Mouse (Mus musculus): ENCODE data around the gene Uckl1.

Uckl1 gene

DNA sequence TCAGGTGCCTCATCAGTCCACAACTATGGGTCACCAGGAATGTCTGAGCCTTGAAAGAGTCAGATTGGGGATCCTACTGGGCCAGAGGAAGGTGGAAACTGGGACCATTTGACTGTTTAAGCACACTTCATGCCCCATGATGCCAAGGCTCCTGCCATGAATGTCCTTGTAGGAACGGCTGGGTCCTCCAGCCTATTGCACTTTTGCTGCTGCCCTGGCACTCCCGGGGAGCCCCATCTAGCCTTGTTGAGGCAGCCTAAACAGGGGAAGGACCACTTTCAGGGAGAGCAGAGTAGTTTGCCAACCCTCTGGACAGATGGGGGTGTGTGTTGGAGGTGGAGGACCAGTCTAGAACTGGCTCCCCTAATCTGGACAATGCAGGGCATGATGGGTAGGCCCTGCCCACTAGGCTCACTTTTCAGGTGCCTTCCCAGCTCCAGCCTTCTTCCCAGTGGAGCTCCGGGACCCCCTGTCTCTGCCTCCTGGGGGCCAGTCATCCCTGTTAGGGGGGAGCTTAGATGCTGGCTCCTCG is at the start of gene Uckl1:
Gene Uckl1, minus strand, starts transcription at position 482 of the 532 bp plus-strand sequence.
- peak in 1 of 2 experiments; percentile 6 for DNase-seq

DNA sequence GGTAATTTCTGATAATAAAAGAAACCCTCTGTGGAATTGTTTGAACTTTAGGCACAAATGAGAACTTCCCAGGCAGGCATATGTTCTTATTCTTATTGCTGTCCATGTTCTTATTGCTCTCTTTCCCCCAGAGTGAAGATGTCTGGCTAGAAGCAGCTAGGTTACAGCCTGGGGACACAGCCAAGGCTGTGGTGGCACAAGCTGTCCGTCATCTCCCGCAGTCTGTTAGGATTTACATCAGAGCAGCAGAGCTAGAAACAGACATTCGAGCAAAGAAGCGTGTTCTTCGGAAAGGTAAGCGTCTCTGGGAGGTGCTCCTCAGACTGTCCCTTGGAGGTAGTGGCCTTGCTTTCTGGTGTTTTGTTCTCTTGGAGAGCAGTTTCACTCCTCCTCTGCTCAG is 47.9 kb upstream of the Uckl1 start:
- peak; percentile 49 to 71 for DNase-seq

DNA sequence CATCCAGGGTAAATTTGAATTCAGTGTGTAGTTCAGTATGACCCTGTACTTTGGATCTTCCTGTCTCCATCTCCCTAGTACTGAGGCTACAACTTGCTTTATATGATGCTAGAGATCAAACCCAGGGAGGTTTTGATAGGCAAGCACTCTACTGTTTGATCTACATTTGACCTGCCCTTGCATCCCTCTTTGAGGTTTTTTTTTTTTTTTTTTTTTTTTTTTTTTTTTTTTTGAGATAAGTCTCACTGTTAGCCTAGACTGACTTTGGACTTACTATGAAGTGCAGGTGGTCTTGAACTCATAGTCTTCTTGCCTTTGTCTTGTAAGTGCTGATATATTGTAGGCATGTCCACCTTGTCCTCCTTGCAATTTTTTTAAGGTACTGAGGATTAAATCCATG is 43.8 kb upstream of the Uckl1 start:
- DNase-seq = no peak

DNA sequence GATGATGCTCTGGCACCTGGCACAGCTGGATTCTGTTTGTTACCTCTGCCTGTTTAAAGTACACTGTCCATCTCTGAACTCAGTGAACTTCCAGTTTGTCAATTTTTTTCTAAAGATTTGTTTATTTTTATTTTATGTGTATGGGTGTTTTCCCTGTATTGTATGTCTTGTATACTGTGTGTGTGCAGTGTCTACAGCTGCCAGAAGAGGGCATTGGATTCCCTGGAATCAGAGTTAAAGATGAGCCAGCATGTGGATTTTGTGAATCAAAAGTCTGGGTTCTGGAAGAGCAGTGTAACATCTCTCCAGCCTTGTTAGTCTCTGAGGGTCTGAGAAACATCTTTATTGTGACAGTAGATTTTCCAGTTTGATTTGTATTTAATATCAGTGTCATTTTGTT is 38.7 kb upstream of the Uckl1 start:
- DNase-seq = peak in 1 of 2 experiments; percentile 53

DNA sequence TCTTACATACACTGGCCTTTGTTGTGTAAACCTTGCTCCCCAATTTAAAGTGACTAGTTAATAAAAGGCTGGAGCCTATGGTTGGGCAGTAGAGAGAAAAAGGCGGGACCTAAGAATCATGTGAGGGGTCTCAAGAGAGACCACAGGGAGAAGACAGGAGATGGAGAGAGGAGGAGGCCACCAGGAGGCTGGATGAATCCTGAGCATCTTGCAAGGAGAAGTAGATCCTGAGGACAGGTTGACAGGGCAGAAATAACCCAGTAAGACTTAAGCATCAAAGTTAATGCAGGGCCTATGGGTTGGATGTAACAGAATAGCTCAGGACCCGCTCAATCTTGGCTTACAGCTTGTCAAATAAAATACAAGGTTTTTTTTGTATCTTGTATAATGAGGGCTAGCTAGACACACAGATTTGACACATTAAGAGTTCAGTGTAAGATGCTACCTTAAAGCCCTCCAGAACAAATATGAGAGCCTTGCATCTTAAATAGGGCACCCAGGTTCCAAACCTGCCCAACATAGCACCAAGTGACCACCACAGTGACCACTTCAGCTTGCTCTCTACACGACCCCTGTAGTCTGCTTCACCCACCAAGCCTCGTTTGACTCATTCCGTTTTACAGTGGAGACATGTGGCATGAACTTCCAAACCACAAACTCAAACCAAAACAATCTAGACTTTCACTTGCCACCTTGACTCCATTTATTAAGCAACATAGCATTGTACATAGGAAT is 34.2 kb upstream of the Uckl1 start:
- DNase-seq = no peak

DNA sequence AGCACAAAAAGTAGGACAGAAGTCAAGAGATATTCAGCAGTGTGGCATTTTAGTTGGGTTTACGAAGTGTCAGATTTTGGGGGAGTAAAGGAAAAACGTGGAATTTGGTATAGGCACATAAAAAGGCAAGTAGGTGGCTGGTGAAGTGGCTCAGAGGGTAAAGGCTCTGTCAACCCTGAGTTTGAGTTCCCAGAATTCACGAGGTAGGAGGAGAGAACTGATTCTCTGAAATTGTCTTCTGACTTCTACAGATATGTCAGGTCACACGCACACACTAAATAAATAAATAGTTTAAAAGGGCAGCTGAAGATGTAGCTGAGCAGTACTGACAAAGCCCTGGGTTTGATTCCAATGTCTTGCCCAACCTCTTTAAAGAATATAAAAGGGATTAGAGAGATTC is 17.7 kb upstream of the Uckl1 start:
- no peak for DNase-seq

DNA sequence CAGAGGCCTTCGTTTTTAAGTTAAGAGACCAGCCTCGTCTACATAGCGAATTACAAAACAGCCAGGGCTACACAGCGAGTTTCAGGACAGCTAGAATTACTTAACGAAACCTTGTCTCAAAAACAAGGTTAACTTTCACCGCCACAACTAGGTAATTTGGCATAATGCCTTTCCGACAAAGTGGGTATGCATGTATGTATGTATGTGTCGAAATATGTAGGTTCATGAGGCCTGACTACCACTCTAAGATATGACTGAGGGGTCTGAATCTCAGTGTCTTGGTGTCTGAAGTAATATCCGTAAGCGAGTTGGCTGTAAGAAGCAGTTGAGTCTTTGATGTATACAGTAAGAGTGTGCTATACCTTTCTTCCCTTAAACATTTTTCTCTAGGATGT is 17.1 kb upstream of the Uckl1 start:
- DNase-seq = no peak

DNA sequence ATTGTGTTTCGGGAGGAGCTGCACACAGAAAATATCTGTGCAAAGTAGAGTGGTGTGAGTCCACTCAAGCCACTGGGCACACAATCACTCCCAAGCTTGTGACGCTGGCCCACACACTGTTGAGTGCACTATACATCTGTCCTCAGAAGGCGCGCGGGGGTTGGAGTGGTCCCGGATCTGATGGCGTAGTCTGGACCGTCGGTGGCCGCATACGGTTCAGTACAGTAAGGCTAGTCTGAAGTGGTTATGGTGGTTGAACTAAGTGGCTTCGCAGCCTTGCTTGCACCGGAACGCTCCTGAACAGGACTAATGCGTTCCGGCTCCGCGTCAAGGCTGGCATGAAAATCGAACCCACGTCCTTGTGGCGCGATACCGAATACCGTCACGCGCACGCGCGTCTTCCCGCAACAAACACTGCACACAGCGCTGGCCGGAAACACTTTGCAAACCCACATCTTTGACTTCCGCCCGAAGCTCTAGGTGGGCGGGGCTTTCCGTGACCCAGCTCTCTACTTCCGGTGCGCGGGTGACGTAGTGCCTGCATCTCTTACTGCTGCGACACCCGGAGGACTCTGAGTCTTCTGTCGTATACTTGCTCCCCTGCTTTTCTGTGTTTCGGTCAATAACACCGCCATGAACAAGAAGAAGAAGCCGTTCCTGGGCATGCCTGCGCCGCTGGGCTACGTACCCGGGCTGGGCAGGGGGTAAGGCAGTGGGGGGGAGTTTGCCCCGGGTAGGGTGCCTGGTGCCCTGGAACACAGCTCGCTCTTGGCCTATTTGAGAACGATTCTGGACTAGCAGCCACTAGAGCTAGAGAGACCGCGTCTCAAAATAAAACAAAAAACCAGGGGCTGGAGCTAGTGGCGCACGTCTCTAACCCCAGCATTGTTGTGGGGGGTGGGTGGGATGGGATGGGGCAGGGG is 16.4 kb upstream of the Uckl1 start:
- DNase-seq = peak; percentile 97 to 98

DNA sequence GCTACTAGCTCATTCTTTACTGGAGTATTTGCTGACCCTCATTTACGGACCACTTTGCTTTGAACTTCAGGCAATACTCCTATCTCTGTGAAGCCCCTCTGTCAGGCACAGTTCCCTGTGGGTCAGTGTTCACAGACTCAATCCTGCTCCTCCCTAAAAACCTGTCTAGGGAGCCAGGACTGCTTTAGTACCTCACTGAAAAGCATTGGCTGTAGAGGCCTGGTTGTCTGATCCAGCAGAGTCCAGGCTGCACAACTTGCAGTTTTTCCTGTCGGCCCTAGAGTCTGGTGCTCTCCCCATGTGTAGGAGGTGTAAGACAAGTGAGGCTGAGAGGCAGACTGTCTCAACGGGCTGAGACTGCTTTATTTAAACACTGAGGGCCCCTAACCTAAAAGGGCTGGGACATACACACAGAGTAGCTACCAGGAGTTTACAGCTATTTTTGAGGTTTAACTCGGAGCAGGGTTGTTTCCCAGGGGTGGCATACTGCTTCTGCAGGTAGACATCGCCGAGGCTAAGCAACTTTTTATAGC is 15.6 kb upstream of the Uckl1 start:
- DNase-seq = no peak

DNA sequence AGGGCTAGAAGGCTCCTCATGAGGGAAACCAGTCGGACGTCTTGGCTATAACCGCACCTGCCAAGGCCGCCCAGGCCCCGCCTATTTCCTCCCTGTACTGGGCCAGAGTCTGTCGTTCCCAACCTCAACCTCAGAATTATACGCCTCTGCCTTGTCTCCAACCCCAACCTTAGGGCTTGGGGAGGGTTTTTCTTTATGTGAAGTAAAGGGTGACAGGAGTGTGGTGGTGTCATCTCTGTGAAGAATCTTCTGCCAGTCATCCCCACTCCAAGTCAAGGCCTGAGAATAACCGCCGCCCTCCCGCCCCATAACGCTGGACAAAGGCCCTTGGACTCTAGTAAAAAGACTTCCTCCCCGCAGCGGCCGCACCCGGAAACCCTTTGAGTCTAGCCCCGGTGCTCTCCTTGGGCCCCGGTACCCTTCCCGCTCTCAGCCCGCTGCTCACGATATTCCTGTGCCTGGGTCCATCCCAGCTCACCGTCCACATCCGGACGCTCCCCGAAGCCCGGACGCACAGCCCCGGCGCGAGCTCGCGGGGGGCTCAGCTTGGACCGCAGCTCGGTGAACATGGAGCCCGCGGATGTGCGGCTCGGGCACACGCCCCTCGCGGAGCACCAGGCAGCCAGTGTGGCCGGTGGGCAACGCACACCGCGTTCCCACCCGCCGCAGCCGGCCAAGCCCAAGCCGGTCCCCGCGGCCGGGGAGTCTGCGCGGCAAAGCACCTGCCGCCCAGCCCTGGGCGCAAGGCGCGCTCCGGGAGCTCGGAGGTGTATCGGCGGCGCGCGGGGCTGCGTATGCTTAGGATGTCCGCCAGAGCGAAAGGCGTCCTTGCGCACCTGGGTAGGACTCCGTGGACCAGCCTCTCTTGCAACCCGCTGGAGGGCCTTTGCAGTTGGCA is 14.0 kb upstream of the Uckl1 start, which contains the start of gene Samd10:
Gene Samd10, minus strand, starts transcription at position 759 of the 898 bp plus-strand sequence.
- DNase-seq = peak; percentile 87 to 88

DNA sequence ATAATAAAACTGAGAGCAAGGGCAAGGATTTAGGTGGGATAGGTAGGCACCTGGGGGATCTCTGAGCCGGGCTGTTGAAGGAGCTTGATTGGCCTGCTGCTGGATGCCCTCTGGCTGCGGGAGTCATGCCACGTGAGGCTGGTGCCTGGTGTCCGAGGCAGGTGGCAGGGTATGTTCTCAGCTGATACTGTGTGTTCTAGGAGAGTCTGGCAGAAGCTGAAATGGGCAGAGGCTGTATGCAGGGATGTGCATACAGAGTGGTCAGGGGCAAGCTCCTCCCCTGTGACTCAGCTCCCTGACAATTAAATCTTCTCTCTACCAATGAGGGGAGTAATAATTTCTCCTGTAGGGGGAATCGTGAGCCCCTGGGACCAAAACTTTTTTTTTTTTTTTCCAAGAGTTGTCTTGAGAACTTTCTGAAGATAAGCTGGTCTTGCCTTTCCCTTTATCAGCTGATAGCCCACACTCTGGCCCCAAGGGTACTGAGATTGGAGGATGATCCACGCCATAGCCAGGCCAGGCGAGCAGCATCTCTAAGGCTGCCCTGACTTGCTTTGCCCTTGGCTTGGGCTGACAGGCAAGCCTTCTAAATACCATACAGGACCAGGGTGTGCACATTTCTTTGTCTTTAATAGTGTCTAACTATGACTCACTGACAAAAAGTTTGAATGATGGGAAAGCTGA is 12.8 kb upstream of the Uckl1 start:
- DNase-seq = peak; percentile 21 to 35

DNA sequence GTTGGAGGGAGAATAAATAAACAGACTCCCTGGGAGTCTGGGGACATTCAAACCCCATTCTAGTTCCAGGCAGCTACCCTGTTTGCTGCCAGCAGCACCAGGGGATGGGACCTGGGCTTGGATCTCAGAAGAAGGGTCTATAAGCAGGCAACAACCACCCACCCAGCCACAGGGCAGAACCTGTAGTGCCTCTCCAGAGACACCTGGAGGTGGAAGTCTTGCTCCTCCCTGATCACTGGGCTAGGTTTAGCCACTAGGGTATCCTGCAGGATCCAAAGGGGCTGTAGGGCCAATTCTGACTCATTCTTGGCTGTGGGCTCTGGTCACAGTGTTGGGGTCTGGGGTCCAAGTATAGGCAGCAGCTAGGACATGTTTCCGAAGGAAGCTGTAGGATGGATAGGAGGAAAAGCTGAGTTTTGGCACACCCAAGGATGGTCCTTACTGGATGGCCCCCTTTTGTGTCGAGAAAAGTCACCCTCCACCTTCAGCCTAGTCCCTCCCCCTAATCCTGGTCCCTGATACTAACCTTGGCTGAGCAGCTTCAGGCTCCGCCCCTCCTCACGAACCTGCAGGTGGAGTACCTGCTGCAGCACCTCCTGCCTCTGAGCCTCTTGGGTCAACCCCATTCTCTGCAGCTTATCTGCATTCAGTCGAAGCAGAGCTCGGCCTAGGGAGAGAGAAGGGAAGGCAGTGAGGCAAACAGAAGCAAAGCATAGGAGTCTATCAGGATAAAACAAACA is 11.7 kb upstream of the Uckl1 start:
- peak; percentile 18 to 25 for DNase-seq

DNA sequence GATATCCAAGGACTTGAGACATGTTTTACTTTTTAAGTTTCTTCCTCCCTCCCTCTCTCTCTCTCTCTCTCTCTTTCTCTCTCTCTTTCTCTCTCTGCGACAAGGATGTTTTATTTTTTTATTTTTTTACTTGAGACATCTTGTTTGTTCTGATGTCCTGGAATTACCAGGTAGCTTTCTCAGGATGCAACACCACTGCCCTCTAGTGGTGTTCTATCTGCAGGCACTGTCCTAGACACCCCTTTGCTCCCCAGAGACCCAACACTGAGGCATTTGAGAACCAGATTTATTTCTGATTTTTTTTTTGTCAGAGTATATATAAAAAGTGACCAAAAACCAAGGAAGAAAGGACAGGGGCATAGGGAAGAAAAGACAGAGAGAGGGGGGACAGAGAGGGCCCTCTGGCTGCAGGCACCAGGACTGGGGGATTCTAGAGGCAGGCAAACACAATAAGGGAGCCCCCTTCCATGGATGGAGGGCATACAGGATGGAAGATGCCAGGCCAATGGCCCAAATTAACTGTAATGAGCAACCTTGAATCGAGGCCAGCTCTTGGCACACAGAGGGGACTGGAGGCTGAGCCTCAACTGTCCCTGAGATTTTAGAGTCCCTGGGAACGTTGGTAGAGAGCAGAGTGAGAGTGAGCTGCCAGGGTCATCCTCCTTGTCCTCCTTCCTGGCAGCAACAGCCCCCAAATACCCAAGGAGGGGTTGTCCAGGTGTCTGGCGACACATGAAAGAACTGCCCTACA is 10.4 kb upstream of the Uckl1 start:
- peak; percentile 62 to 81 for DNase-seq

DNA sequence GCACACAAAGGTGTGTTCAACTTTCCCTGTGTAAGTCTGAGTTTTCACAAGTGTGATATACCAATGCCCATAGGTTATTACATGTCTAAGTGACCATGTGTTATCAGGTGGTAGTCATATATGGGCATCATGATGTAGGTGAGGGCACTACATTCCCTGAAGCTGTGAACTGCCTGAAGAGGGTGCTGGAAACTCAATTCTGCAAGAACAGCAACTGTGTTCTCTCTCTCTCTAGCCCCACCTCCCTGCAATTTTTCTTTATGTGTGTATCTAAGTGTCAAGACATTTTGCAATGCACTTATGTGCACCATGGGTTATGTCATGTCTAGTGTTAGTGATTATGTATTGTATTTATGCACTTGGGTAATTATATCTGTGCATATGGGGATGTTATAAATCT is 9.2 kb upstream of the Uckl1 start:
- no peak for DNase-seq

DNA sequence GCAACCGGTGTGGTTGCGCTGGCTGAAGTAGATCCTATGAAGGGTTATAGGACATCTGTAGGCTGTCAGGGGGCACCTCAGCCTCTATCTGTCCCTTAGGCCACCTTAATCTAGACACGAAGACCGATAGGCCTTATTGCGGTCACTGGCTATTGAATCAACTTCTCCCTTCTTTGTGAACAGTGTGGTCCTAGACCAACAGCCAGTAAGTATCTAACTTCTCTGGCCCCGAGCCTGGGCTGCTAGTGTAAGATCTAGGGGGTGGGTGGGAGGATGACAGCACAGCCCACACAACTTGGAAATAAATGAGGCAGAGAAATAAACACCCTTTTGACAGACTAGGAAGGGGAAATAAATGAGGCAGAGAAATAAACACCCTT is 8.3 kb upstream of the Uckl1 start:
- no peak for DNase-seq

DNA sequence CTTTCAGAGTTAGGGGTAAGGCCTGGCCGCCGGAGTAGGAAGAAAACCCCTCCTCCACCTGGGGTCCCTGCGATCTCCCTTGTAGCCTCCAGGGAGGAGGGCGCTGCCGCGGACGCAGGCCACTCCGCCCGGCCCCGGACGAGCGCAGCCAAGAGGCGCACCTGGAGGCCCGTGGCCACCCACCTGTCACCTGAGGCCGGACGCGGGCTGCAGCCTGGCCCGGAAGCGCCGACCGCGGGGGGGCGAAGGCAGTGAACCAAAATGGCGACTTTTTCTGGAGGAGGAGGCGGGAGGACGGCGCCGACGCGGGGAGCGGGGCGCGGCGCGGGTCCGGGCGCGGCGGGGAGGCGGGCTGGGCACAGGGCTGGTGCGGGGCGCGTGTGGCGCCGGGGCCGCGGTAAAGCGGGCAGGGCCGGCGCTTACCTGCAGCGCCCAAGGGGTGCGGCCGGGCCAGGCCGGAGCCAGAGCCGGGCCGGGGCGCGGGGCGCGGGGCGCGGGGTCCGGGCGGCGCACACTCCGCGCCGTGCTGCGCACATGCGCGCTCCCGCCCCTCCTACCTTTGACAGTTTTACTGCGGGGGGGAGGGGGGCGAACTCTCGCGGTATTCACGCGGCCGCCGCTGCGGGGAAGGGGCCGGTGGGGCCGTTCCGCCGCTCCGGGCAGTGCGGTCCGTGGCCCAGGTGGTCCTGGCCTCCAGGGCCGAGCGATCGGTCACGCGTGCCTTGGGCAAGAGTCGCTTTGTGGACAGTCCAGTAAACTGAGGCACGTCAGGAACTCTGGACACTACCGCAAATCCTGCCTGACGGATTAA is 7.7 kb upstream of the Uckl1 start, which contains the start of gene Zfp512b:
Gene Zfp512b, minus strand, starts transcription at position 573 of the 811 bp plus-strand sequence.
- peak; percentile 91 to 92 for DNase-seq

DNA sequence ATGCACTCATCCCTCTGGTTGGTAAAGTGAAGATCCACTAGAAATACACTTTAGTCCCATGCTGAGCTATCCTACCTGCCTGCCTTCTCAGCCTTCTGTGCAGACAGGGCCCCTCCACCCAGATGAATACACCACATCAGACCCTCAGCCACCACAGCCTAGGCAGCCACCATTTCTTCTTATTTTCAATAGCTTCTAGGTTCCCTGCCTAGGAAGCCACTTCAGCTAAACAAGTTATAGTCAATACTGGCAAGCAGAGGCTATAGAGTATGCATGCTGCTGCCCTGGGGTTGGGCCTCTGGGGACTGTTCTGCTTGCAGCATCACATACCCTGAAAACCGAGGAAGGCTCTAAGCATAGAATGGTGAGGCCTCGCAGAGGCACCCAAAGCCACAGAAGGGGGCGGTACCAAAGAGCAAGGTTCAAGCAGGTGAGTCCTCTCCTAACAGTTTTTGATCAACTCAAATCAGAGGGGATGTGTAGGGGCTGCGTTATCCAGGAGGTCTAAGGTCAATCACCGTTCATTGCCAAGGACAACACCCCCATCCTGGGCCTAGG is 6.9 kb upstream of the Uckl1 start, which contains the start of gene Prpf6:
Gene Prpf6, plus strand, starts transcription at position 341 of the 558 bp plus-strand sequence.
- DNase-seq = peak; percentile 37 to 39

DNA sequence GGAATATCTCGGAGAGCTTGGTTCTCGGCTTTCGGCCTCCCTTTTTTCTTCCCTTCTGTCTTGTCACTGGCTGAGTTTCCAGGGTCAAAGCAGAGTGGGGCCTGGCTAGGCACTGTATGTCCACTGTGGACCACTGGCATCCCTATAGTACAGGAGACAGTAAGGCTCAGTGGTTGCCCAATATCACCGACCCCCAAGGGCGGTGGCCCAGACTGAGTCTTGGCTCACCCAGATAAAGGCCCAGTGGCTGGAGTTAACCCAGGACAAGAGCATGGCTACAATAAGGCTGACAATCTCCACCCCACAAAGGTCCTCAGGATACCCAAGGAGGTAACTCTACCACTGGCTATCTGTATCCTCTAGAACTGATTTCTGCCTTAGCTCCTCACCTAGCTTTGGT is 5.8 kb upstream of the Uckl1 start:
- no peak for DNase-seq

DNA sequence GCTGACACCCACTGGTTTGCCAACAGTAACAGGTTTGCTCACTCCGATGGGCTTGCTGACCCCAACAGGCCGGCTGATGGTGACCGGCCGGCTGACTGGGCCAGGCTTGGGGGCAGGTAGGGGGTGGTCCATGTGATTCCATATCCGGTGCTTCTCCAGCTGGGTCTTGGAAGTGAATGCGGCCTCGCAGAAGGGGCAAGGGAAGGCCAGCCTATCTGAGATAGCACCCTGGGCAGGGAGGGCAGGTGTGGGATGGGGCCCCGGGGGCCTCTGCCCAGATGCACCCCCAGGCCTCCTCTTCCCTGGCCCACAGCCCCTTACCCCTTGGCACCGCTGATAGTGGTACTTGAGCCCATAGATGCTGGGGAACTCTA is 5.0 kb upstream of the Uckl1 start:
- no peak for DNase-seq
